Mouse (Mus musculus): ENCODE results near the gene Tprg. TPM values are rescaled to one million over a fixed set of nuclear protein-coding genes. Genes with fewer than 3 reads are reported as not detected.

Tprg gene
- polyA plus RNA-seq (2015; fragmentation: Nextera tagmentation; extraction: Ambion mirVana), result 0.44 and 0.48 TPM in 2 replicates

- no peaks in the 10 kb centered on the region for H3K27me3 ChIP-seq
- H3K27ac ChIP-seq, result no peak within 1 kb of the TSS
- no peaks in the 10 kb centered on the region for H3K4me1 ChIP-seq
- WGBS, result 75% methylated on average over 5 of the region's 5 CpGs
- no peak within 1 kb of the TSS for H3K4me3 ChIP-seq
- ATAC-seq (ENCODE audit: insufficient number of reproducible peaks, insufficient read depth, low FRiP score, low TSS enrichment, low read depth), result no peak
- H3K36me3 ChIP-seq, result no peaks in the 10 kb centered on the region
- no peaks in the 10 kb centered on the region for H3K9me3 ChIP-seq
- no peak within 1 kb of the TSS for H3K9ac ChIP-seq
- no peak within 1 kb of the TSS for H3K4me2 ChIP-seq
These were observed at the start of gene Tprg for GRCm38 (mm10) chr16:25286517-25286916. Gene Tprg (plus strand): TSS chr16:25286817.

GRCm38 (mm10) chr16:25238274-25239050 is 48.2 kb upstream of the Tprg start:
- Histone ChIP-seq H3K4me3 (no peak overlapping the region), H3K9me3 (no peaks in the 10 kb centered on the region), H3K27ac (no peak overlapping the region), H3K9ac (no peak overlapping the region), H3K4me2 (no peak overlapping the region), H3K36me3 (no peaks in the 10 kb centered on the region), H3K27me3 (no peaks in the 10 kb centered on the region), H3K4me1 (peaks cover 3% of the 10 kb centered on the region; the same call in 1 of the 2 replicates)
- no peak for ATAC-seq (ENCODE audit: insufficient number of reproducible peaks, insufficient read depth, low FRiP score, low TSS enrichment, low read depth)
- 65% methylated on average over 11 of the region's 11 CpGs for WGBS

GRCm38 (mm10) chr16:25248889-25249288 is 37.7 kb upstream of the Tprg start:
- WGBS, result 59% methylated on average over 6 of the region's 6 CpGs
- Histone ChIP-seq H3K27ac (no peak overlapping the region), H3K36me3 (no peaks in the 10 kb centered on the region), H3K27me3 (no peaks in the 10 kb centered on the region), H3K9me3 (no peaks in the 10 kb centered on the region), H3K4me1 (peaks cover 8% of the 10 kb centered on the region; the same call in 1 of the 2 replicates), H3K9ac (no peak overlapping the region), H3K4me3 (no peak overlapping the region), H3K4me2 (no peak overlapping the region)
- ATAC-seq (ENCODE audit: insufficient number of reproducible peaks, insufficient read depth, low FRiP score, low TSS enrichment, low read depth), result no peak

GRCm38 (mm10) chr16:25250129-25250749 is 36.4 kb upstream of the Tprg start:
- 87% methylated on average over 6 of the region's 6 CpGs for WGBS
- no peaks in the 10 kb centered on the region for H3K27me3 ChIP-seq

GRCm38 (mm10) chr16:25251080-25251479 is 35.5 kb upstream of the Tprg start:
- no peak for ATAC-seq (ENCODE audit: insufficient number of reproducible peaks, insufficient read depth, low FRiP score, low TSS enrichment, low read depth)
- no peak overlapping the region for H3K4me2 ChIP-seq
- H3K27me3 ChIP-seq, result no peaks in the 10 kb centered on the region
- no peaks in the 10 kb centered on the region for H3K9me3 ChIP-seq
- no peaks in the 10 kb centered on the region for H3K36me3 ChIP-seq
- WGBS, result 84% methylated on average over 9 of the region's 9 CpGs
- no peak overlapping the region for H3K27ac ChIP-seq
- peaks cover 13% of the 10 kb centered on the region for H3K4me1 ChIP-seq
- no peak overlapping the region for H3K4me3 ChIP-seq
- H3K9ac ChIP-seq, result no peak overlapping the region

More at GRCm38 (mm10) chr16:25250129-25250749, 36.4 kb upstream of the Tprg start:
- H3K9me3 ChIP-seq, result no peaks in the 10 kb centered on the region
- peaks cover 12% of the 10 kb centered on the region for H3K4me1 ChIP-seq
- H3K9ac ChIP-seq, result no peak overlapping the region
- H3K27ac ChIP-seq, result no peak overlapping the region
- H3K4me2 ChIP-seq, result no peak overlapping the region
- no peak overlapping the region for H3K4me3 ChIP-seq
- H3K36me3 ChIP-seq, result no peaks in the 10 kb centered on the region
- no peak for ATAC-seq (ENCODE audit: insufficient number of reproducible peaks, insufficient read depth, low FRiP score, low TSS enrichment, low read depth)

- no peak overlapping the region for H3K4me3 ChIP-seq
- no peak overlapping the region for H3K4me2 ChIP-seq
- H3K9ac ChIP-seq, result no peak overlapping the region
- no peaks in the 10 kb centered on the region for H3K27me3 ChIP-seq
- H3K27ac ChIP-seq, result no peak overlapping the region
- no peaks in the 10 kb centered on the region for H3K36me3 ChIP-seq
- peaks cover 5% of the 10 kb centered on the region; the same call in 1 of the 2 replicates for H3K4me1 ChIP-seq
- no peak for ATAC-seq (ENCODE audit: insufficient number of reproducible peaks, insufficient read depth, low FRiP score, low TSS enrichment, low read depth)
- 69% methylated on average over 6 of the region's 6 CpGs for WGBS
- H3K9me3 ChIP-seq, result no peaks in the 10 kb centered on the region
These were observed 32.0 kb upstream of the Tprg start for GRCm38 (mm10) chr16:25254646-25255045.

GRCm38 (mm10) chr16:25255186-25255585 is 31.4 kb upstream of the Tprg start:
- no peak overlapping the region for H3K27ac ChIP-seq
- WGBS, result 89% methylated on average over 11 of the region's 11 CpGs
- H3K27me3 ChIP-seq, result no peaks in the 10 kb centered on the region
- no peaks in the 10 kb centered on the region for H3K9me3 ChIP-seq
- H3K4me1 ChIP-seq, result peaks cover 5% of the 10 kb centered on the region; the same call in 1 of the 2 replicates
- H3K4me3 ChIP-seq, result no peak overlapping the region
- H3K36me3 ChIP-seq, result no peaks in the 10 kb centered on the region
- no peak for ATAC-seq (ENCODE audit: insufficient number of reproducible peaks, insufficient read depth, low FRiP score, low TSS enrichment, low read depth)
- H3K9ac ChIP-seq, result no peak overlapping the region
- H3K4me2 ChIP-seq, result no peak overlapping the region

GRCm38 (mm10) chr16:25255603-25256260 is 30.9 kb upstream of the Tprg start:
- no peak for ATAC-seq (ENCODE audit: insufficient number of reproducible peaks, insufficient read depth, low FRiP score, low TSS enrichment, low read depth)
- H3K4me1 ChIP-seq, result peaks cover 5% of the 10 kb centered on the region; the same call in 1 of the 2 replicates
- WGBS, result 66% methylated on average over 8 of the region's 8 CpGs
- no peak overlapping the region for H3K4me2 ChIP-seq
- no peak overlapping the region for H3K27ac ChIP-seq
- no peak overlapping the region for H3K4me3 ChIP-seq
- no peaks in the 10 kb centered on the region for H3K9me3 ChIP-seq
- no peaks in the 10 kb centered on the region for H3K36me3 ChIP-seq
- H3K27me3 ChIP-seq, result no peaks in the 10 kb centered on the region
- no peak overlapping the region for H3K9ac ChIP-seq

GRCm38 (mm10) chr16:25262306-25262705 is 24.3 kb upstream of the Tprg start:
- Histone ChIP-seq H3K4me2 (no peak overlapping the region), H3K4me3 (no peak overlapping the region), H3K9ac (no peak overlapping the region), H3K36me3 (no peaks in the 10 kb centered on the region), H3K9me3 (no peaks in the 10 kb centered on the region), H3K27ac (no peak overlapping the region), H3K27me3 (peaks cover 13% of the 10 kb centered on the region), H3K4me1 (peaks cover 3% of the 10 kb centered on the region; the same call in 1 of the 2 replicates)
- 89% methylated on average over 5 of the region's 5 CpGs for WGBS
- no peak for ATAC-seq (ENCODE audit: insufficient number of reproducible peaks, insufficient read depth, low FRiP score, low TSS enrichment, low read depth)

- 61% methylated on average over 4 of the region's 4 CpGs for WGBS
- H3K9me3 ChIP-seq, result no peaks in the 10 kb centered on the region
- H3K27me3 ChIP-seq, result peaks cover 13% of the 10 kb centered on the region
- peaks cover 3% of the 10 kb centered on the region; the same call in 1 of the 2 replicates for H3K4me1 ChIP-seq
- ATAC-seq (ENCODE audit: insufficient number of reproducible peaks, insufficient read depth, low FRiP score, low TSS enrichment, low read depth), result no peak
- no peak overlapping the region for H3K9ac ChIP-seq
- H3K27ac ChIP-seq, result no peak overlapping the region
- no peak overlapping the region for H3K4me3 ChIP-seq
- H3K36me3 ChIP-seq, result no peaks in the 10 kb centered on the region
- H3K4me2 ChIP-seq, result no peak overlapping the region
These were observed 23.7 kb upstream of the Tprg start for GRCm38 (mm10) chr16:25262965-25263364.

GRCm38 (mm10) chr16:25263520-25264149 is 23.0 kb upstream of the Tprg start:
- 37% methylated on average over 9 of the region's 9 CpGs for WGBS
- no peak for ATAC-seq (ENCODE audit: insufficient number of reproducible peaks, insufficient read depth, low FRiP score, low TSS enrichment, low read depth)

More at GRCm38 (mm10) chr16:25263520-25264149, 23.0 kb upstream of the Tprg start:
- Histone ChIP-seq H3K9ac (no peak overlapping the region), H3K4me3 (no peak overlapping the region), H3K4me2 (no peak overlapping the region), H3K27me3 (peaks cover 13% of the 10 kb centered on the region), H3K4me1 (peaks cover 3% of the 10 kb centered on the region; the same call in 1 of the 2 replicates), H3K27ac (no peak overlapping the region), H3K9me3 (no peaks in the 10 kb centered on the region), H3K36me3 (no peaks in the 10 kb centered on the region)

Data from embryonic facial prominence, embryonic 13.5 days (tissue).